Mouse (Mus musculus) limb, embryonic 15.5 days (tissue): Measurements from ENCODE around the gene Mrps21. TPM values are rescaled to one million over a fixed set of nuclear protein-coding genes. Genes with fewer than 3 reads are reported as not detected.
"Not testable (repeated sequence)": the region's sequence is repeated elsewhere in the genome, so short reads cannot be mapped to it uniquely, and the experiment has no call there.

ENCODE experiments used
- ATAC-seq: fragments of 200-750 bp; cut with Nextera tagmentation; 2 replicates; pipeline ENCODE4 v1.8.0; 2017; ENCODE audit warnings: low read depth, moderate TSS enrichment; ENCODE audit not compliant: insufficient number of reproducible peaks, low FRiP score, low TSS enrichment
- H3K27ac ChIP-seq: fragments of 300-500 bp; sonication (generic); 2 replicates; pipeline ENCODE4 v1.5.1; 2015; ENCODE audit warnings: moderate library complexity, mild to moderate bottlenecking, inconsistent platforms
- H3K27me3 ChIP-seq: fragments of 300-500 bp; sonication (generic); 2 replicates; pipeline ENCODE4 v1.6.1; 2015; ENCODE audit warnings: inconsistent platforms
- H3K36me3 ChIP-seq: fragments of 300-500 bp; sonication (generic); 2 replicates; pipeline ENCODE4 v1.6.1; 2015; ENCODE audit warnings: inconsistent platforms
- H3K4me1 ChIP-seq: fragments of 300-500 bp; sonication (generic); 2 replicates; pipeline ENCODE4 v1.6.1; 2015; ENCODE audit warnings: inconsistent platforms
- H3K4me2 ChIP-seq: fragments of 300-500 bp; sonication (generic); 2 replicates; pipeline ENCODE4 v1.6.1; 2015; ENCODE audit warnings: mild to moderate bottlenecking, inconsistent platforms
- H3K4me3 ChIP-seq: fragments of 300-500 bp; sonication (generic); 2 replicates; pipeline ENCODE4 v1.5.1; 2015; ENCODE audit warnings: mild to moderate bottlenecking, inconsistent platforms
- H3K9ac ChIP-seq: fragments of 300-500 bp; sonication (generic); 2 replicates; pipeline ENCODE4 v1.6.1; 2015; ENCODE audit warnings: inconsistent platforms
- H3K9me3 ChIP-seq: fragments of 300-500 bp; sonication (generic); 2 replicates; pipeline ENCODE4 v1.6.1; 2016; ENCODE audit warnings: inconsistent platforms
- WGBS: fragments of 180-500 bp; shearing (Covaris S2); methylation state at CpG from one replicate; pipeline ENCODE4 v1.1.7; 2015; 5-methylcytosine and 5-hydroxymethylcytosine counted together
- polyA plus RNA-seq: library from polyadenylated mRNA; unstranded; fragments of >200 nt; fragmentation: Nextera tagmentation; extraction: Ambion mirVana; gene quantifications from 2 replicates; pipeline ENCODE4 v1.2.1, GENCODE M21; 2015

Mrps21 gene
- polyA plus RNA-seq, 1 experiment from 2014 or later = 300 TPM

GRCm38 (mm10) chr3:95902373-95902625 is 31.0 kb upstream of the Mrps21 start:
- Histone ChIP-seq H3K4me2 (no peak overlapping the region), H3K4me3 (no peak overlapping the region), H3K36me3 (peaks cover 13% of the 10 kb centered on the region), H3K4me1 (peaks cover 36% of the 10 kb centered on the region), H3K27ac (no peak overlapping the region), H3K9ac (no peak overlapping the region), H3K27me3 (0 out of 2 replicates have a peak, but pooled peaks cover 4% of the 10 kb centered on the region), H3K9me3 (no peaks in the 10 kb centered on the region)
- no peak for ATAC-seq

- peaks cover 13% of the 10 kb centered on the region for H3K36me3 ChIP-seq
Observed at GRCm38 (mm10) chr3:95901616-95902372, 30.5 kb upstream of the Mrps21 start.

GRCm38 (mm10) chr3:95899800-95900524 is 28.6 kb upstream of the Mrps21 start:
- H3K4me2 ChIP-seq = no peak overlapping the region
- H3K36me3 ChIP-seq = peaks cover 16% of the 10 kb centered on the region
- H3K4me3 ChIP-seq = no peak overlapping the region
- H3K4me1 ChIP-seq = peaks cover 23% of the 10 kb centered on the region
- no peak overlapping the region for H3K9ac ChIP-seq
- 0 out of 2 replicates have a peak, but pooled peaks cover 4% of the 10 kb centered on the region for H3K27me3 ChIP-seq
- ATAC-seq = no peak
- H3K9me3 ChIP-seq = no peaks in the 10 kb centered on the region
- no peak overlapping the region for H3K27ac ChIP-seq
- 67% methylated on average over 13 of the region's 13 CpGs for WGBS

More at GRCm38 (mm10) chr3:95901616-95902372, 30.5 kb upstream of the Mrps21 start:
- H3K27ac ChIP-seq = no peak overlapping the region
- WGBS = 54% methylated on average over 9 of the region's 9 CpGs
- no peak overlapping the region for H3K4me3 ChIP-seq
- no peak for ATAC-seq
- H3K9me3 ChIP-seq = no peaks in the 10 kb centered on the region
- H3K4me1 ChIP-seq = peaks cover 36% of the 10 kb centered on the region
- no peak overlapping the region for H3K4me2 ChIP-seq
- no peak overlapping the region for H3K9ac ChIP-seq
- H3K27me3 ChIP-seq = 0 out of 2 replicates have a peak, but pooled peaks cover 4% of the 10 kb centered on the region

- H3K4me3 ChIP-seq, H3K4me2 ChIP-seq, H3K9me3 ChIP-seq, H3K27ac ChIP-seq, H3K9ac ChIP-seq, ATAC-seq, H3K27me3 ChIP-seq: not testable (repeated sequence)
- peaks cover 28% of the 10 kb centered on the region for H3K4me1 ChIP-seq
- peaks cover 16% of the 10 kb centered on the region for H3K36me3 ChIP-seq
- 79% methylated on average over 7 of the region's 7 CpGs for WGBS
Observed at GRCm38 (mm10) chr3:95895501-95895900, 24.2 kb upstream of the Mrps21 start.

GRCm38 (mm10) chr3:95894317-95895160 is 23.2 kb upstream of the Mrps21 start:
- Histone ChIP-seq H3K27ac (peak overlapping the region; percentile 77), H3K9me3 (no peaks in the 10 kb centered on the region), H3K4me3 (peak overlapping the region; percentile 65), H3K4me2 (peak overlapping the region; percentile 45), H3K9ac (peak overlapping the region; percentile 26), H3K27me3 (no peaks in the 10 kb centered on the region), H3K36me3 (peaks cover 16% of the 10 kb centered on the region), H3K4me1 (peaks cover 30% of the 10 kb centered on the region)
- no peak for ATAC-seq
- 6% methylated on average over 16 of the region's 16 CpGs for WGBS

GRCm38 (mm10) chr3:95893606-95894316 is 22.4 kb upstream of the Mrps21 start, which contains the start of gene Aph1a:
TSS of gene Aph1a (plus strand) at chr3:95893969.
- peak within 1 kb of the TSS; percentile 26 for H3K9ac ChIP-seq
- under 1% methylated on average over 26 of the region's 43 CpGs for WGBS
- peak; percentile 98 for ATAC-seq
- peak within 1 kb of the TSS; percentile 80 for H3K27ac ChIP-seq
- H3K27me3 ChIP-seq, H3K9me3 ChIP-seq: not testable (repeated sequence)
- peak within 1 kb of the TSS; percentile 57 for H3K4me2 ChIP-seq
- H3K4me3 ChIP-seq = peak within 1 kb of the TSS; percentile 65
- peaks cover 30% of the 10 kb centered on the region for H3K4me1 ChIP-seq
- peaks cover 16% of the 10 kb centered on the region for H3K36me3 ChIP-seq

- WGBS = 11% methylated on average over 7 of the region's 7 CpGs
- H3K36me3 ChIP-seq = peaks cover 11% of the 10 kb centered on the region
- peak overlapping the region; percentile 65 for H3K4me3 ChIP-seq
- H3K9ac ChIP-seq = peak overlapping the region; percentile 7; the same call in 1 of the 2 replicates
- peak overlapping the region; percentile 57 for H3K4me2 ChIP-seq
- H3K27ac ChIP-seq = peak overlapping the region; percentile 80
- H3K27me3 ChIP-seq = no peaks in the 10 kb centered on the region
- no peak for ATAC-seq
- no peaks in the 10 kb centered on the region for H3K9me3 ChIP-seq
- peaks cover 30% of the 10 kb centered on the region for H3K4me1 ChIP-seq
Observed at GRCm38 (mm10) chr3:95893126-95893525, 21.8 kb upstream of the Mrps21 start.

- WGBS = 33% methylated on average over 11 of the region's 11 CpGs
- Histone ChIP-seq H3K27ac (peak overlapping the region; percentile 77), H3K4me2 (peak overlapping the region; percentile 34), H3K36me3 (peaks cover 4% of the 10 kb centered on the region; the same call in 1 of the 2 replicates), H3K27me3 (no peaks in the 10 kb centered on the region), H3K4me3 (peak overlapping the region; percentile 30), H3K9ac (no peak overlapping the region), H3K4me1 (peaks cover 30% of the 10 kb centered on the region), H3K9me3 (no peaks in the 10 kb centered on the region)
- 0 out of 2 replicates have a peak, but pooled peaks have one; percentile 6 for ATAC-seq
Observed at GRCm38 (mm10) chr3:95892066-95893052, 21.0 kb upstream of the Mrps21 start.

GRCm38 (mm10) chr3:95891211-95892065 is 20.1 kb upstream of the Mrps21 start, which contains the start of gene BC028528:
TSS of gene BC028528 (minus strand) at chr3:95892005.
- H3K4me2 ChIP-seq = peak within 1 kb of the TSS; percentile 34
- H3K27ac ChIP-seq = peak within 1 kb of the TSS; percentile 77
- H3K9ac ChIP-seq = no peak within 1 kb of the TSS
- H3K9me3 ChIP-seq = no peaks in the 10 kb centered on the region
- peak within 1 kb of the TSS; percentile 30 for H3K4me3 ChIP-seq
- WGBS = 27% methylated on average over 12 of the region's 12 CpGs
- peaks cover 3% of the 10 kb centered on the region; the same call in 1 of the 2 replicates for H3K36me3 ChIP-seq
- peaks cover 30% of the 10 kb centered on the region for H3K4me1 ChIP-seq
- ATAC-seq = no peak
- H3K27me3 ChIP-seq = no peaks in the 10 kb centered on the region

- Histone ChIP-seq H3K27me3 (no peaks in the 10 kb centered on the region), H3K4me1 (peaks cover 23% of the 10 kb centered on the region), H3K27ac (no peak overlapping the region), H3K36me3 (no peaks in the 10 kb centered on the region), H3K9ac (no peak overlapping the region), H3K4me2 (no peak overlapping the region), H3K9me3 (no peaks in the 10 kb centered on the region), H3K4me3 (no peak overlapping the region)
- WGBS = 21% methylated on average over 3 of the region's 3 CpGs
- ATAC-seq = no peak
Observed at GRCm38 (mm10) chr3:95889664-95890063, 18.3 kb upstream of the Mrps21 start.
